Mouse (Mus musculus) stomach, embryonic 16.5 days (tissue): ENCODE measurements around the gene Apobec3. TPM values are rescaled to one million over a fixed set of nuclear protein-coding genes. Genes with fewer than 3 reads are reported as not detected.
A peak's percentile ranks its signal among the peaks of the same experiment; 100 is the strongest.

Experiments used
- ATAC-seq: fragments of 200-750 bp; cut with Nextera tagmentation; 2 replicates; pipeline ENCODE4 v1.8.0; 2017; ENCODE audit warnings: moderate number of reproducible peaks, moderate TSS enrichment; ENCODE audit not compliant: insufficient read depth, low FRiP score
- H3K27ac ChIP-seq: fragments of 300-500 bp; sonication (generic); 2 replicates; pipeline ENCODE4 v1.5.1; 2014; ENCODE audit warnings: low read length
- H3K27me3 ChIP-seq: fragments of 300-500 bp; sonication (generic); 2 replicates; pipeline ENCODE4 v1.6.1; 2014; ENCODE audit warnings: low read length, control low read depth, mixed read lengths; ENCODE audit not compliant: control insufficient read depth, insufficient read depth
- H3K36me3 ChIP-seq: fragments of 300-500 bp; sonication (generic); 2 replicates; pipeline ENCODE4 v1.6.1; 2014; ENCODE audit warnings: low read length; ENCODE audit not compliant: control insufficient read depth, insufficient read depth
- H3K4me1 ChIP-seq: fragments of 300-500 bp; sonication (generic); 2 replicates; pipeline ENCODE4 v1.6.1; 2014; ENCODE audit warnings: low read length, control low read depth, mixed read lengths; ENCODE audit not compliant: control insufficient read depth, insufficient read depth
- H3K4me2 ChIP-seq: fragments of 300-500 bp; sonication (generic); 2 replicates; pipeline ENCODE4 v1.6.1; 2014; ENCODE audit warnings: low read depth, low read length, mixed read lengths
- H3K4me3 ChIP-seq: fragments of 300-500 bp; sonication (generic); replicated peaks from 2 replicates; pipeline ENCODE4 v1.5.1; 2014; ENCODE audit warnings: mild to moderate bottlenecking, low read length
- H3K9ac ChIP-seq: fragments of 300-500 bp; sonication (generic); 2 replicates; pipeline ENCODE4 v1.6.1; 2014; ENCODE audit warnings: low read length
- H3K9me3 ChIP-seq: fragments of 300-500 bp; sonication (generic); replicated peaks from 2 replicates; pipeline ENCODE4 v1.6.1; 2016; ENCODE audit warnings: low read length, control low read depth; ENCODE audit not compliant: control insufficient read depth
- WGBS: fragments of 180-500 bp; shearing (Covaris S2); extraction: QIAGEN DNeasy Blood & Tissue Kit; methylation state at CpG from one replicate; pipeline ENCODE4 v1.1.7; 2014; 5-methylcytosine and 5-hydroxymethylcytosine counted together
- polyA plus RNA-seq: library from polyadenylated mRNA; unstranded; fragments of >200 nt; fragmentation: Nextera tagmentation; extraction: Ambion mirVana; gene quantifications from 2 replicates; pipeline ENCODE4 v1.2.1, GENCODE M21; 2015

The Apobec3 gene
- polyA plus RNA-seq, 1 experiment from 2014 or later: 31.5 TPM

DNA sequence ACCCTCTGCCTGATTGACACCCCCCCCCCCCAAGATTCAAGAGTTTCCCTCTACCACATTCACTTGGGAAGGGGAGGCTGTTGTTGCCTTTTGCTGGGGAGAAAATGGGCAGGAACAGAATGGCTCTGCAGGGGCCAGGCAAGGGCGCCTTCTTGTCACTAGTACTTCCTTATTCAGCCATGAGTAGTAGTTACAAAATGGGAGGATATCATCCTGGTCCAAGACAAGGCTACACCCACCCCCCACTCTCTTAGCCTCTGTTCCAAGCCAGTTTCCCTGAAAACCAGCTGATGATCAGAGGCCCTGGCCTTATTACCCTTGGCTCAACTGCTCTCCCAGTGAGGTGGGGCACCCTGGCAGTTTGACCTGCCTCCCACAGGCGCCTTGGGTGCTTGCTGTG lies 37.3 kb downstream of the Apobec3 start:
- Histone ChIP-seq H3K27ac (peak overlapping the region; percentile 77; the same call in 1 of the 2 replicates), H3K27me3 (peaks cover 12% of the 10 kb centered on the region; the same call in 1 of the 2 replicates), H3K4me2 (no peak overlapping the region), H3K36me3 (no peaks in the 10 kb centered on the region), H3K4me3 (no peak overlapping the region), H3K9ac (no peak overlapping the region), H3K9me3 (no peaks in the 10 kb centered on the region), H3K4me1 (peaks cover 16% of the 10 kb centered on the region)
- WGBS: 82% methylated on average over 2 of the region's 2 CpGs
- ATAC-seq: no peak

DNA sequence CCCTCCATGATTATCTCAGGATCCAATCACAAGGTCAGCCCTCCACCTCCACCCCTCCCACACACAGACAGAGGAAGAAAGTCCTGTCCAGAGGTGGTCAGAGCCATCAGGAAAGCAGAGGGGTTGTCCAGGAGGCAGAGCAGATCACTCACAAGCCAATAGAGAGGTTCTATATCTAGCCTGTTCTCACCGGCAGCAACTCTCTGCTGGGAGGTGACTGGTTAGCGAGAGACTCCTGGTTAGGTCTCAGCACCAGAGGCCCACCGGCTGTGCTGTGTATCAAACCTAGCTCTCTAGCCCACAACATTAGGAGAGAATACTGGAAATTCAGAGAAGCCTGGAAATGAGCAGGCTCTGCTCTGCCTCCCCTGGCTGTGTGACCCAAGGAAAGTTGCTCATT lies 38.3 kb downstream of the Apobec3 start:
- H3K4me1 ChIP-seq: peaks cover 16% of the 10 kb centered on the region
- WGBS: 90% methylated on average over 3 of the region's 3 CpGs
- no peaks in the 10 kb centered on the region for H3K9me3 ChIP-seq

DNA sequence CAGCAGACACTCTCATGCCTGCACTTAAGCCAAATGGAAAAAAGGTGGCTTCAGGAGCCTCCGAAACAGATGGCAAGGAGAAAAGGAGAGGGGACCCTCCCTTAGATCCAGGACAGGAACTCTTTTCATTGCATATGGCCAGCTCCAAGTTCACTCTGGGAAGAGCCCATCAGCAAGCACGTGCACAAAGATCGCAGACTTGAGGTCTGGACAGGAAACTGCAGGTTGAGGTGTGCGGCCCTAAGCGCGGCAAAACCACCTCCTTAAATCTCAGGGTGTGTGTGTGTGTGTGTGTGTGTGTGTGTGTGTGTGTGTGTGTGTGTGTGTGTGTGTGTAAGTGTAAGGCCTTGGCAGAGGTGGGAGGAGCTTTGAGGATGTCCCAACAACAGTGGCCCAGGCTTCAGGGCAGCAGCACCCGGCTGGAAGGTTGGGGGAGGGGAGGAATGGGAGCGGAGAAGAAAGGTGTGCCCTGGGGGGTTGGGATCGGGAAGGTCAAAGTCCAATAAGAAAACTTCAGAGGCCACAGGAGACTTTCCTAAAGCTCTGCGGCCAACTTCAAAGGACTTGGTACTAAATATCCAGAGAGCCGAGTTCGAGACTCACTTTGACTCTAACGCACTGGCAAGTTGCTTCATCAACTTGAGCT lies 40.2 kb downstream of the Apobec3 start:
- no peaks in the 10 kb centered on the region for H3K9me3 ChIP-seq
- peak overlapping the region; percentile 76 for H3K9ac ChIP-seq
- peak overlapping the region; percentile 67 for H3K4me2 ChIP-seq
- H3K4me3 ChIP-seq: peak overlapping the region; percentile 59
- peaks cover 16% of the 10 kb centered on the region for H3K4me1 ChIP-seq
- WGBS: 27% methylated on average over 13 of the region's 13 CpGs
- H3K36me3 ChIP-seq: no peaks in the 10 kb centered on the region
- H3K27me3 ChIP-seq: peaks cover 18% of the 10 kb centered on the region; the same call in 1 of the 2 replicates
- peak overlapping the region; percentile 58; the same call in 1 of the 2 replicates for H3K27ac ChIP-seq
- no peak for ATAC-seq

More for the DNA sequence above, 38.3 kb downstream of the Apobec3 start:
- Histone ChIP-seq H3K36me3 (no peaks in the 10 kb centered on the region), H3K4me2 (no peak overlapping the region), H3K4me3 (no peak overlapping the region), H3K27ac (no peak overlapping the region), H3K27me3 (peaks cover 14% of the 10 kb centered on the region; the same call in 1 of the 2 replicates), H3K9ac (no peak overlapping the region)
- no peak for ATAC-seq

DNA sequence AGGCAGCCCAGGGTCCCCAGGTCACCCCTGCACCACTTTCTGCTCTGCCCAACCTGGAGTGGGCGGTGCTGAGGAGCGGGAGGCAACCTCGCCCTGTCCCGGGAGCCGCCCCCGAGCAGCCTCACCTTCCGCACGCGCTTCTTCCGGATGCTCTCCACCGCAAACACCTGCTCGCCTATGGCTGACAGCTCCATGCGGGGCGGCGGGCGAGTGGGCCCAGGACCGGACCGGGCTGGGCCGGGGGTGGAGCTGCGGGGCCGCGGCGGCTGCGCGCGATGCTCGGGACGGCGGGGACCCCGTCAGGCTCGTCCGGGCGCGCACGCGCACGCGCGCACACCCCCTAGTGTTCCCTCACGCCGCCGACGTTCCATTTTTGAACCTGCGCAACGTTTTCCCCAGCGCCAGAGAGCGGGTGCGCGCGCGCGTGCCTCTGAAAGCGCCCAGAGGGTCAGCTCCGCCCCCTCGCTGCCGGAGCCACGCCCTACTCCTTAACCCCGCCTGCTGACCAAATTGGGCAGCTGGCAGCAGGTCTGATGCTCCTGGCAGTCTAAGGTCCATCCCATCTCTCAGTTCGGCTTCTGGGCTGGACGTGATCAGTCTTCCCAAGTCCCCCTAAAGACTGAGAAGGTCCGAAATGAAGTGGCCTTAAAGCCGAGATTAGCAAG lies 41.0 kb downstream of the Apobec3 start:
- under 1% methylated on average over 62 of the region's 62 CpGs for whole genome bisulfite sequencing
- peak; percentile 77 for ATAC-seq
- peak overlapping the region; percentile 58 for H3K27ac ChIP-seq
- peak overlapping the region; percentile 67 for H3K4me2 ChIP-seq
- H3K9ac ChIP-seq: peak overlapping the region; percentile 76
- H3K4me1 ChIP-seq: peaks cover 10% of the 10 kb centered on the region
- no peaks in the 10 kb centered on the region for H3K36me3 ChIP-seq
- H3K9me3 ChIP-seq: no peaks in the 10 kb centered on the region
- H3K4me3 ChIP-seq: peak overlapping the region; percentile 59
- peaks cover 18% of the 10 kb centered on the region; the same call in 1 of the 2 replicates for H3K27me3 ChIP-seq

DNA sequence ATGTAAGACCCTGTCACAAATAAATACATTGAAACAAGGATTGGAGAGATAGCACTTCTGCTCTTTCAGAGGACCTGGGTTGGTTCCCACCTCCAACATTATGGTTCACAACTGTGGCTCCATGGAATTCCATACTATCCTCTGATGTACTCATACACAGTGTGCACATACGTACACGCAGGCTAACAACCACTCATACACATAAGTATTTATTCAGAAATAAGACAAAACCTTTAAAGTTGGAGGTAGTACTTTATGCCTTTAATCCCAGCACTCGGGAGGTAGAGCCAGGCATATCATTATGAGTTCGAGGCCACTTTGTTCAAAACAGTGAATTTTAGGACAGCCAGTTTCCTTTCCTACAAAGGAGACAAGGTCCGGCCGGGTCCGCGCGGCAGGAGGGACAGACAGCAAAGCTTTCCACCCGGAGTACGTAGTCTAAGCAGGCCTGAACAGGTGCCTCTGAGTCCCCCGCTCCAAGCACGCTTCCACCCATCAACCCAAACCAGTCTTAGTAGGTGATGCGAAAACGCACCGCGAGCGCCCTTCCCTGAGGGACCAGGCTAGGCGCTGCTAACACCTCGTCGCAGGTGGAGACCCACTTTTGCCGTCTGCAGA lies 41.7 kb downstream of the Apobec3 start:
- peak overlapping the region; percentile 67 for H3K4me2 ChIP-seq
- H3K4me3 ChIP-seq: peak overlapping the region; percentile 59
- ATAC-seq: no peak
- H3K9me3 ChIP-seq: no peaks in the 10 kb centered on the region
- H3K9ac ChIP-seq: no peak overlapping the region
- WGBS: 7% methylated on average over 22 of the region's 22 CpGs
- H3K4me1 ChIP-seq: peaks cover 5% of the 10 kb centered on the region
- H3K27ac ChIP-seq: no peak overlapping the region
- peaks cover 18% of the 10 kb centered on the region; the same call in 1 of the 2 replicates for H3K27me3 ChIP-seq
- no peaks in the 10 kb centered on the region for H3K36me3 ChIP-seq

DNA sequence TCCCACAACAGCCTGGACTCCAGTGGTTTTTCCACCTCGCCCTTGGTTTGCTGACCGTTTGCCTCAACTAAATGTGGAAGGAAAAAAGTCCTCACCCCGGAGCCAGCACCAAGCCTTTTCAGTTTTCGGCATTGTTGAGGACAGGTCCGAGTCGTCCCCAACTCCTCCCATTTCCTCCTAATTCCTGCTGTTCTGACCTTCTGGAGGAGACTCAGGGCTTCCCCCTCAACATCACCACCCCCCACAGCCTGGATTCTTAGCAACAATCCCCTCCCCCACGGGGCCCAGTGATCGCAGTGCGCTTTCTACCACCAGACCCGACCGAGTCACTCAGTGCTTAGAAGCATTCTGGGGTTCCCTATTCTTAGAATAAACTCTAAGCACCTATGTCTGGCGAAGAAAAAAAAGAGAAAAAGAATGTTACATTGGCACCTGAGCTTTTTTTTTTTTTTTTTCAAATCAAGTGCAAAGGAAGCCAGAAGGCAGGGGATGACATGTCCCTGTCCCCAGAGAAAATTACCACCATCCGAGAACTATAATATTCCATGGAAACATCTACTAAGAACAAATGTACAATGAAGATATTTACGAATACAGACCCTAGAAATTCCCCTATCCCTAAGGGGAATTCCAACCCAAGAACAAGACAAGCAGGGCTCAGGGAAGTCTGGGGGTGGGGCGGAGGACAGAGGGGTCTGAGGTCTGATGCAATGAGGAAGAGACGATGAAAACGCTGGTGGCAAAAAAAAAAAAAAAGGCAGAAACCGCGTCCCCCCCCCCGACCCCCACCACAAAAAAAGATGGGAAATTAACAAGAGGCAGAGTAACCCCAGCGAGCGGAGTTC lies 42.4 kb downstream of the Apobec3 start:
- H3K27me3 ChIP-seq: peaks cover 18% of the 10 kb centered on the region; the same call in 1 of the 2 replicates
- no peak overlapping the region for H3K9ac ChIP-seq
- ATAC-seq: no peak
- H3K36me3 ChIP-seq: no peaks in the 10 kb centered on the region
- peaks cover 5% of the 10 kb centered on the region; the same call in 1 of the 2 replicates for H3K4me1 ChIP-seq
- 6% methylated on average over 22 of the region's 22 CpGs for WGBS
- 0 out of 2 replicates have a peak overlapping the region, but pooled peaks have one; percentile 4 for H3K4me3 ChIP-seq
- H3K27ac ChIP-seq: no peak overlapping the region
- no peaks in the 10 kb centered on the region for H3K9me3 ChIP-seq
- H3K4me2 ChIP-seq: peak overlapping the region; percentile 67; the same call in 1 of the 2 replicates

DNA sequence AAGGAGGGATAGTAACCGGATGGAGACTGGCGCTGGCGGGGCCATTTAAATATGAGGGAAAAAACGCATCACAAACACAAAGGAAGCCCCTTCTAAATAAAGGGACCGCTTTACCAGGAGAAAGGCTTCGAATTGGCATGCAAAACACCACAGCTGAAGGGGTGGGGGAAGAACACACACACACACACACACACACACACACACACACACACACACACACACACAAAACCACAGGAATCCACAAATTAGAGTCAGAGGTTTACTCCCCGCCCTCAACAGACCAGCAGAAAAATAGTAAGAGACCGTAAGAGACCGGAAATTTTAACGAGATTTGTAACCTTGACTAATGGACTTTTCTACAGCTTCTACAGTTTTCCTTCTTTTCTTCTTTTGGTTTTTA lies 43.3 kb downstream of the Apobec3 start:
- H3K4me2 ChIP-seq: no peak overlapping the region
- 9% methylated on average over 10 of the region's 10 CpGs for WGBS
- no peaks in the 10 kb centered on the region for H3K9me3 ChIP-seq
- peaks cover 5% of the 10 kb centered on the region; the same call in 1 of the 2 replicates for H3K4me1 ChIP-seq
- H3K27ac ChIP-seq: no peak overlapping the region
- no peak overlapping the region for H3K4me3 ChIP-seq
- H3K36me3 ChIP-seq: no peaks in the 10 kb centered on the region
- ATAC-seq: no peak
- no peak overlapping the region for H3K9ac ChIP-seq
- H3K27me3 ChIP-seq: peaks cover 18% of the 10 kb centered on the region; the same call in 1 of the 2 replicates

DNA sequence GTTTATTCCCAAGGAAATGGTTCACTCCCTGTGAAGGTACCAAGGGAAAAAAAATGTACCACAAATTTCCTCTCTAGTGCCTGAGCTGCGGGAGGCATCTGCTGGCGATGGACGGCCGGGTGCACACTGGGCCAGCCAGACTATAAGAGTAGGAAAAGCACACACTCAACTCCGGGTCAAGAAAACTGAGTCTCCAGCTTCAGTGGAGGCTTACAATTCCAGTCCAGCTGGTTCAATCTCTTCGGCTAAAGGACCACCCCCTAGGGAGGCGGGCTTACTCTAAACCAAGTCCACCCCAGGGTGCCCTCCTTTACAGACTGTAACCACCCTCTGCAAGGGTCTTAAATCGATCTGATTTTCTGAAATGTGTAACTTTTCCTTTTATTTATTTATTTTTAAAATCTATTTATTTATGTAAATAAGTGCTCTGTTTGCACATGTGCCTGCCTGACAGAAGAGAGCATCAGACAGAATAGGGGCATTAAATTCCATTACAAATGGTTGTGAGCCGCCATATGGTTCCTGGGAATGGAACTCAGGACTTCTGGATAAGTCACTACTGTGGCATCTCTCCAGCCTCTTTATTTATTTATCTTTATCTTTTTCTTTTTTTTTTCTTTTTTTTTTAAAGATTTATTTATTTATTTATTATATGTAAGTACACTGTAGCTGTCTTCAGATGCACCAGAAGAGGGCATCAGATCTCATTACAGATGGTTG lies 44.4 kb downstream of the Apobec3 start:
- 38% methylated on average over 9 of the region's 9 CpGs for WGBS
- Histone ChIP-seq H3K9ac (no peak overlapping the region), H3K27ac (no peak overlapping the region), H3K4me1 (peaks cover 5% of the 10 kb centered on the region; the same call in 1 of the 2 replicates), H3K4me2 (no peak overlapping the region), H3K27me3 (peaks cover 18% of the 10 kb centered on the region; the same call in 1 of the 2 replicates), H3K36me3 (no peaks in the 10 kb centered on the region), H3K9me3 (no peaks in the 10 kb centered on the region), H3K4me3 (no peak overlapping the region)
- no peak for ATAC-seq
